Mouse (Mus musculus): ENCODE measurements around the gene Il25.

GRCm38 (mm10) chr14:54892200-54892599, 40.3 kb upstream of the Il25 start, which contains the start of gene Pabpn1:
- TF ChIP-seq POLR2A (IDR thresholded peaks at IDR 0.05; ENCODE audit: extremely low read depth, insufficient read depth, low read length) = no peak
- TF ChIP-seq CTCF (IDR thresholded peaks at IDR 0.05; ENCODE audit: extremely low read depth, insufficient read depth, low read length) = no peak

Measured in cortical plate, adult 2 months (tissue).